Mouse (Mus musculus): Measurements from ENCODE around the gene Zmynd19. TPM values are rescaled to one million over a fixed set of nuclear protein-coding genes. Genes with fewer than 3 reads are reported as not detected.

Gene Zmynd19
- polyA plus RNA-seq, 1 experiment from 2014 or later = 5.0 TPM

DNA sequence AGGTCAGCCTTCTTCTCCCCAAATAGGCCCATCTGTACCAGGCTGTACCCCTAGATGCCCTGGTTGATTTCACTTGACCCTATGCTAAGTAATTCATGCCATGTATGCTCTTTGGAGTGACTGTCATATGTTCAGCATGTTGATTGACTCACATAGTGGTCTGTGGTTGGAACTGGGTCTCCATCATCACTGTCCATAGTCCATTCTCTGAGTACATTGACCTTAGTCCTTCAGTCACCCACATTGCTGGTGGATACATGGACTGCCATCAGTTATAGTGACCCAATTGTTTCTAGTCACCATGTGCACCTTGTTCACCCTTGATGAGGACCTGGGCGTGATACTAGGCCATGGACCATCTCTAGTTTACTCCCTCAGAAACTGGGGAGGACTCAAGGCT lies 57.2 kb downstream of the Zmynd19 start:
- DNase-seq (ENCODE audit: low spot score) (no peak), ATAC-seq (no peak)
- Histone ChIP-seq H3K36me3 (ENCODE audit: insufficient read depth, low read length) (no peaks in the 10 kb centered on the region), H3K4me1 (ENCODE audit: insufficient read depth, low read depth, low read length) (no peaks in the 10 kb centered on the region), H3K4me3 (ENCODE audit: low read depth, low read length) (no peak overlapping the region), H3K4me2 (replicated peaks; ENCODE audit: low read depth, low read length) (no peak overlapping the region), H3K27ac (ENCODE audit: low read length) (no peak overlapping the region), H3K27me3 (replicated peaks; ENCODE audit: insufficient read depth, low read length) (no peaks in the 10 kb centered on the region), H3K9ac (replicated peaks; ENCODE audit: low read depth) (no peak overlapping the region), H3K9me3 (ENCODE audit: low read length) (no peaks in the 10 kb centered on the region)
- TF ChIP-seq CTCF (IDR thresholded peaks at IDR 0.05) = no peak
- no peak for TF ChIP-seq EP300 (IDR thresholded peaks at IDR 0.05)
- WGBS = 84% methylated on average over 1 of the region's 1 CpGs

DNA sequence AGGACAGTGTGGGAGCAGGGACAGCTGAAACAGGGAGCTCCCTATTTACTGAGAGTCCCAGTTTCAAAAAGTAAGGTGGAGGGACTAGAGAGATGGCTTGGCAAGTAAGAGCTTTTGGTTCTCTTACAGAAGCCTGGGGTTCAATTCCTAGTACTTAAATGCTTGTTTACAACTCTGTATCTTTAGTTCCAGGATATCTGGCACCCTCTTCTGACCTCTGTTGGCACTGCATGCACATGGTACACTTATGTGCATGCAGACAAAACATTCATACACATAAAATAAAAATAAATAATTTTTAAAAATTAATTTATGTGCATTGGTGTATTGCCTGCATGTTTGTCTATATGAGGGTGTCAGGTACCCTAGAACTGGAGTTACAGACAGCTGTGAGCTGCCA lies 58.7 kb downstream of the Zmynd19 start:
- DNase-seq (ENCODE audit: low spot score) = no peak
- TF ChIP-seq EP300 (IDR thresholded peaks at IDR 0.05) = no peak
- TF ChIP-seq CTCF (IDR thresholded peaks at IDR 0.05) = no peak
- H3K4me2 ChIP-seq (replicated peaks; ENCODE audit: low read depth, low read length) = no peak overlapping the region
- no peak for ATAC-seq
- H3K27me3 ChIP-seq (replicated peaks; ENCODE audit: insufficient read depth, low read length) = no peaks in the 10 kb centered on the region
- H3K36me3 ChIP-seq (ENCODE audit: insufficient read depth, low read length) = no peaks in the 10 kb centered on the region
- no peak overlapping the region for H3K4me3 ChIP-seq (ENCODE audit: low read depth, low read length)
- H3K4me1 ChIP-seq (ENCODE audit: insufficient read depth, low read depth, low read length) = no peaks in the 10 kb centered on the region
- no peak overlapping the region for H3K27ac ChIP-seq (ENCODE audit: low read length)
- no peaks in the 10 kb centered on the region for H3K9me3 ChIP-seq (ENCODE audit: low read length)
- no peak overlapping the region for H3K9ac ChIP-seq (replicated peaks; ENCODE audit: low read depth)

Small RNA genes lying within 50 kb of the gene (microRNA-seq; reads per million reads assigned to microRNA genes)
- not detected for gene Gm22875

Other genes with a start within 250 kb of the Zmynd19 start
- gene Cacna1b, start 186.6 kb upstream of the Zmynd19 start, polyA plus RNA-seq (2015; fragmentation: Nextera tagmentation; extraction: Ambion mirVana) = 0.02 and 0.08 TPM in 2 replicates
- 39.1 and 45.0 TPM in 2 replicates for gene Ehmt1, start 30.2 kb upstream of the Zmynd19 start, polyA plus RNA-seq (2015; fragmentation: Nextera tagmentation; extraction: Ambion mirVana)
- 174 and 180 TPM in 2 replicates for gene Arrdc1, start 14.5 kb upstream of the Zmynd19 start, polyA plus RNA-seq (2015; fragmentation: Nextera tagmentation; extraction: Ambion mirVana)
- 12.3 and 13.3 TPM in 2 replicates for gene Dph7, start 12.6 kb downstream of the Zmynd19 start, polyA plus RNA-seq (2015; fragmentation: Nextera tagmentation; extraction: Ambion mirVana)
- 90.0 and 98.4 TPM in 2 replicates for gene Mrpl41, start 25.3 kb downstream of the Zmynd19 start, polyA plus RNA-seq (2015; fragmentation: Nextera tagmentation; extraction: Ambion mirVana)
- 8.4 and 8.6 TPM in 2 replicates for gene Pnpla7, start 26.2 kb downstream of the Zmynd19 start, polyA plus RNA-seq (2015; fragmentation: Nextera tagmentation; extraction: Ambion mirVana)
- gene Nsmf, start 104.6 kb downstream of the Zmynd19 start, polyA plus RNA-seq (2015; fragmentation: Nextera tagmentation; extraction: Ambion mirVana) = 49.3 and 50.2 TPM in 2 replicates
- 3.0 and 3.4 TPM in 2 replicates for gene Entpd8, start 130.5 kb downstream of the Zmynd19 start, polyA plus RNA-seq (2015; fragmentation: Nextera tagmentation; extraction: Ambion mirVana)
- 11.9 and 14.6 TPM in 2 replicates for gene Noxa1, start 145.4 kb downstream of the Zmynd19 start, polyA plus RNA-seq (2015; fragmentation: Nextera tagmentation; extraction: Ambion mirVana)
- 14.1 and 16.0 TPM in 2 replicates for gene Nrarp, start 231.0 kb downstream of the Zmynd19 start, polyA plus RNA-seq (2015; fragmentation: Nextera tagmentation; extraction: Ambion mirVana)
- 13.8 and 14.8 TPM in 2 replicates for gene Tor4a, start 247.1 kb downstream of the Zmynd19 start, polyA plus RNA-seq (2015; fragmentation: Nextera tagmentation; extraction: Ambion mirVana)

Data from lung, postnatal 0 days (tissue).